Comparison of ENCODE assay signal across 22 mouse cellular contexts in the genomic region with DNA sequence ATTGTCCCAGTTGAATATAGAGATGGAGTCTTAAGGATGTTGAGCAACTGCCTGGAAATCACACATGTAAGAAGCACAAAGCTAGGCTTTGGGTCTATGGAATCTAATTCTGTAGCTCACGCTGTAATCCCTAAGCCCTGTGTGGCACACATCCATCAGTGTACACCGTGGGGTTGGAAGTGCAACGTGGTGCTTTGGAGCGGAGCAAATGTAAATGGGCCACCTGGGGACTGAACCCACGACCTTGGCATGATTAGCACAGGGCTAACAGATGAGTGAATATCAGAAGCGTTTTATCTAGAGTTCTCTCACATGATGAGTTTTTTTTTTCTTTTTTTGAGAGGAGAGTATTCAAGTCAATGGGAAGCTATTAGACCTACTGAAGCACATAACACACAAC.
DNase-seq lines count a peak whose midpoint lies in the region; ATAC-seq lines count a peak whose summit lies in the region.
"Had no signal": no experiment of that assay in that cellular context is flagged by ENCODE, and none has a peak within 500 bp of the region (broad histone marks: within the 10 kb centered on the region; RNA-seq: fewer than 3 reads in every experiment).

No protein-coding gene starts in this region.

- peak; percentile 14 for DNase-seq in embryo, embryonic 11 days
- DNase-seq in embryo, embryonic 10.5 days (ENCODE audit: low spot score) = no peak
- peak; percentile 27 for DNase-seq in left cerebral cortex, postnatal 4 days
- no peak for DNase-seq in left cerebral cortex, postnatal 36 days (ENCODE audit: low spot score in 2 of 2)
- DNase-seq in retina, embryonic 14.5 days (ENCODE audit: low spot score) = peak; percentile 31
- DNase-seq in retina, postnatal 1 day = no peak
- DNase-seq: adrenal gland, postnatal 10 days; cerebellum, adult 11 months; cerebellum, adult 9-11 months; forebrain, postnatal 0 days; heart, adult 2 months; heart, postnatal 4 days; kidney, adult 11 months; kidney, postnatal 14 days; layer of hippocampus, adult 9-11 months; lung, embryonic 14.5 days; lung, postnatal 14 days; thymus, adult 2 months; thymus, postnatal 36 days had no signal

- intact Hi-C loops in left cerebral cortex, postnatal 4 days (cut with DNase I) = no loop called here
- intact Hi-C loops in left cerebral cortex, postnatal 36 days (cut with DNase I) = no loop called here

- ATAC-seq in erythroblast, adult 5-6 weeks (replicated peaks; ENCODE audit: low FRiP score, poor library complexity, severe bottlenecking) = no peak
- ATAC-seq: forebrain, postnatal 0 days; inflammation-experienced regulatory T-cells, adult 6 months; Patski had no signal

Comparison
In these comparisons a context has a peak if more than half of its experiments do, and no peak if none do; other contexts are left out.
1. DNase-seq: peak in embryo, embryonic 11 days (single experiment), left cerebral cortex, postnatal 4 days (single experiment) and retina, embryonic 14.5 days (single experiment); none in embryo, embryonic 10.5 days (single experiment), left cerebral cortex, postnatal 36 days (0 of 2) and retina, postnatal 1 day (single experiment).